Mouse (Mus musculus) G1E (cell line): ENCODE data around the gene Sorbs2. TPM values are rescaled to one million over a fixed set of nuclear protein-coding genes. Genes with fewer than 3 reads are reported as not detected.

ENCODE experiments used
- ATAC-seq: 2 replicates; pipeline ENCODE4 v1.8.0; 2016; ENCODE audit warnings: mild to moderate bottlenecking; ENCODE audit not compliant: insufficient number of reproducible peaks, poor library complexity, low FRiP score, severe bottlenecking; ENCODE audit errors: extremely low read depth
- DNase-seq: peaks from one replicate; pipeline ENCODE4 v3.0.0; 2012; ENCODE audit warnings: low spot score
- H3K27me3 ChIP-seq: 2 replicates; pipeline ENCODE4 v1.6.1; 2012; ENCODE audit warnings: mild to moderate bottlenecking, low read length, inconsistent platforms; ENCODE audit not compliant: insufficient read depth
- H3K36me3 ChIP-seq: replicated peaks from 2 replicates; pipeline ENCODE3; 2012; ENCODE audit warnings: mild to moderate bottlenecking, inconsistent platforms
- H3K4me1 ChIP-seq: 2 replicates; pipeline ENCODE4 v1.6.1; 2012; ENCODE audit warnings: low read depth, low read length, inconsistent platforms, mixed read lengths; ENCODE audit not compliant: insufficient read depth
- H3K4me3 ChIP-seq: 2 replicates; pipeline ENCODE4 v1.5.1; 2012; ENCODE audit warnings: low read depth, mild to moderate bottlenecking, inconsistent platforms, low read length, moderate library complexity, mixed read lengths
- H3K9me3 ChIP-seq: replicated peaks from 2 replicates; pipeline ENCODE4 v1.6.1; 2012; ENCODE audit warnings: inconsistent platforms
- CTCF ChIP-seq: IDR thresholded peaks from 2 replicates; pipeline ENCODE4 v1.5.1; 2012; ENCODE audit warnings: low read depth, low read length, inconsistent platforms, mixed read lengths
- GATA1 ChIP-seq: IDR thresholded peaks from 2 replicates; pipeline ENCODE4 v1.6.1; 2012; ENCODE audit warnings: borderline replicate concordance, low read length, inconsistent platforms, mixed read lengths
- GATA2 ChIP-seq: IDR thresholded peaks from 2 replicates; pipeline ENCODE4 v1.6.1; 2012; ENCODE audit warnings: low read depth, low read length, inconsistent platforms, borderline replicate concordance
- POLR2AphosphoS5 ChIP-seq: IDR thresholded peaks from 2 replicates; pipeline ENCODE4 v1.6.1; 2012; ENCODE audit warnings: low read depth, low read length, inconsistent platforms; ENCODE audit not compliant: insufficient replicate concordance
- TAL1 ChIP-seq: conservative IDR thresholded peaks from 2 replicates; pipeline ENCODE4 v1.6.1; 2012; ENCODE audit warnings: low read depth, low read length, inconsistent platforms, mixed read lengths
- polyA plus RNA-seq: library from polyadenylated mRNA; stranded (reverse); fragments of >175 nt; gene quantifications from 2 replicates; pipeline ENCODE4 v1.2.3, GENCODE M21; 2012
- total RNA-seq, 2 experiments: library from RNA; stranded (forward) in 1 of 2; stranded (reverse) in 1 of 2; fragments of 200-1000 nt in 1 of 2; fragments of >200 nt in 1 of 2; fragmentation: Nextera tagmentation in 1 of 2; gene quantifications; 2 replicates each; pipeline ENCODE4 v1.2.3; 2014 to 2017

The Sorbs2 gene
- total and polyA plus RNA-seq, 3 experiments = 0.49 TPM; not detected in 2

GRCm38 (mm10) chr8:45799517-45799916 lies 291.9 kb downstream of the Sorbs2 start:
- no peaks in the 10 kb centered on the region for H3K27me3 ChIP-seq
- no peaks in the 10 kb centered on the region for H3K36me3 ChIP-seq
- ATAC-seq (no peak), DNase-seq (no peak)
- TF ChIP-seq GATA2 = no peak
- no peak for TF ChIP-seq GATA1
- no peak for TF ChIP-seq POLR2AphosphoS5
- TF ChIP-seq CTCF = no peak
- no peak for TF ChIP-seq TAL1
- no peaks in the 10 kb centered on the region for H3K4me1 ChIP-seq
- no peak overlapping the region for H3K4me3 ChIP-seq
- no peaks in the 10 kb centered on the region for H3K9me3 ChIP-seq

- TF ChIP-seq TAL1 (no peak), GATA1 (no peak), POLR2AphosphoS5 (no peak), GATA2 (no peak), CTCF (no peak)
- ATAC-seq = no peak
Measured at GRCm38 (mm10) chr8:45808597-45808996, 301.0 kb downstream of the Sorbs2 start.

GRCm38 (mm10) chr8:45816765-45817426 lies 309.3 kb downstream of the Sorbs2 start:
- no peak for ATAC-seq
- no peak for DNase-seq
- TF ChIP-seq CTCF (peak; percentile 76), GATA1 (no peak)

More at GRCm38 (mm10) chr8:45808597-45808996, 301.0 kb downstream of the Sorbs2 start:
- Histone ChIP-seq H3K4me1 (no peaks in the 10 kb centered on the region), H3K36me3 (no peaks in the 10 kb centered on the region), H3K9me3 (no peaks in the 10 kb centered on the region), H3K4me3 (no peak overlapping the region), H3K27me3 (no peaks in the 10 kb centered on the region)
- no peak for DNase-seq

GRCm38 (mm10) chr8:45821650-45822049 lies 314.1 kb downstream of the Sorbs2 start:
- Histone ChIP-seq H3K4me3 (no peak overlapping the region), H3K27me3 (0 out of 2 replicates have a peak, but pooled peaks cover 3% of the 10 kb centered on the region), H3K4me1 (no peaks in the 10 kb centered on the region), H3K36me3 (no peaks in the 10 kb centered on the region), H3K9me3 (no peaks in the 10 kb centered on the region)
- ATAC-seq (no peak), DNase-seq (no peak)
- no peak for TF ChIP-seq TAL1

More at GRCm38 (mm10) chr8:45816765-45817426, 309.3 kb downstream of the Sorbs2 start:
- H3K27me3 ChIP-seq = peaks cover 3% of the 10 kb centered on the region; the same call in 1 of the 2 replicates
- H3K9me3 ChIP-seq = no peaks in the 10 kb centered on the region
- no peaks in the 10 kb centered on the region for H3K4me1 ChIP-seq
- H3K4me3 ChIP-seq = no peak overlapping the region
- H3K36me3 ChIP-seq = no peaks in the 10 kb centered on the region

- Histone ChIP-seq H3K9me3 (no peaks in the 10 kb centered on the region), H3K4me3 (no peak overlapping the region), H3K36me3 (no peaks in the 10 kb centered on the region), H3K4me1 (no peaks in the 10 kb centered on the region), H3K27me3 (peaks cover 5% of the 10 kb centered on the region; the same call in 1 of the 2 replicates)
- ATAC-seq = no peak
- TF ChIP-seq CTCF = no peak
- TF ChIP-seq GATA1 = no peak
- TF ChIP-seq GATA2 = no peak
- no peak for TF ChIP-seq POLR2AphosphoS5
- no peak for TF ChIP-seq TAL1
- DNase-seq = no peak
Measured at GRCm38 (mm10) chr8:45829985-45830548, 322.5 kb downstream of the Sorbs2 start.

DNA sequence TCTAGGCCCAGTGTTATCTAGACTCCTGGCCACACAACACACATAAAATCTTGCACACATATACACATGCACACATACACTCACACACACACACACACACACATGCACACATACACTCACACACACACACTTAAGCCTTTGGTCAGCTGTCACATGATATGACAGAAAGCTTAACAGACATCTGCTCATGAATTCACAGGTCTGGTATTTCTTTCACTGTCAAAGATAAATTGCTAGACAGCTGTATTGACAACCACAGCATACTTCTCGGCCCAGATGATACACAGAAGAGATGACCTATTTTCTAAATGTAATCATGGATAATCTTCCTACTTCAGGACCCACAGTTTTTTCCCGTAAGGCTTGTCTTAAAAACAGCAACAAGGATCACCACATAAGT lies 326.3 kb downstream of the Sorbs2 start:
- Histone ChIP-seq H3K4me3 (no peak overlapping the region), H3K9me3 (no peaks in the 10 kb centered on the region), H3K4me1 (no peaks in the 10 kb centered on the region), H3K27me3 (peaks cover 2% of the 10 kb centered on the region; the same call in 1 of the 2 replicates), H3K36me3 (no peaks in the 10 kb centered on the region)
- ATAC-seq (no peak), DNase-seq (no peak)
- TF ChIP-seq GATA2 = no peak
- no peak for TF ChIP-seq CTCF
- TF ChIP-seq TAL1 = no peak
- TF ChIP-seq POLR2AphosphoS5 = no peak
- no peak for TF ChIP-seq GATA1

GRCm38 (mm10) chr8:45843306-45843705 lies 335.7 kb downstream of the Sorbs2 start:
- TF ChIP-seq CTCF (no peak), TAL1 (no peak), GATA1 (no peak), GATA2 (no peak), POLR2AphosphoS5 (no peak)
- H3K9me3 ChIP-seq = no peaks in the 10 kb centered on the region
- DNase-seq (no peak), ATAC-seq (no peak)
- no peaks in the 10 kb centered on the region for H3K27me3 ChIP-seq
- no peaks in the 10 kb centered on the region for H3K36me3 ChIP-seq
- H3K4me3 ChIP-seq = no peak overlapping the region
- no peaks in the 10 kb centered on the region for H3K4me1 ChIP-seq
